In the genomic region with DNA sequence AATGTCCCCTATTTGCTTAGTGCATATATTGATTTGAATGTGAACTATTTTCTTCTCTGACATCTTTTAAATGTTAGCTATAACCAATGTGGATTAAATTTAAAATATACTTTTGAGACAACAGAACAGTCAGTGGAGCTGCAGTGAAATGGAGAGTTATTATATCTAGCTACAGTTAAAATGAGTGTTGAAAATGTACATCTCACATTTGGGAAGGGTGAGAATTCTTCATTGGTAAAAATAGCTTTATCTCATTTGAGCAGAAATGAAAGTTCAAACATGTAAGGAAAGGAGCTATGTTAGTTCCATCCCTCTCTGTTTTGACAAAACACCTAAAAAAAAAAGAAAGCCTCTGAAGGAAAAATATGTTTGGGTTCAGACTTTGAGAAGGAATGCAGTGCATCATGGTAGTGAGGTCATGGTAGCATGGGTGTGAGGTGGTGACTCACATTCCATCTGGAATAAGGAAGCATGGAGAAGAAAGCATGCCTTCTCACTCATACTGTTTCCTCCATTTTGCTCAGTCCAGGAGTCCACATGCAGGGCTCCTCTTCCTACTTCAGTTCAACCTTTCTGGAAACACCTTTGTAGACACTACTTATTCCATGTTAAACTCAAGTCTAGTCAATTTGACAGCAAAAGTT, we compare ENCODE assay signal across 12 mouse cellular contexts.
"Had no signal": no experiment of that assay in that cellular context is flagged by ENCODE, and none has a peak within 500 bp of the region (broad histone marks: within the 10 kb centered on the region; RNA-seq: fewer than 3 reads in every experiment).

No protein-coding gene starts in this region.

- H3K27me3 ChIP-seq: limb, embryonic 13.5 days; neural tube, embryonic 15.5 days had no signal

- H3K4me1 ChIP-seq: midbrain, embryonic 10.5 days; neural tube, embryonic 15.5 days had no signal

- H3K36me3 ChIP-seq: limb, embryonic 13.5 days; midbrain, embryonic 10.5 days; neural tube, embryonic 15.5 days had no signal

- H3K27ac ChIP-seq: layer of hippocampus, adult 2 months; limb, embryonic 13.5 days; liver, embryonic 14.5 days; midbrain, embryonic 10.5 days; neural tube, embryonic 15.5 days had no signal

- H3K4me3 ChIP-seq: layer of hippocampus, adult 2 months; limb, embryonic 13.5 days; midbrain, embryonic 10.5 days; myocyte; neural tube, embryonic 15.5 days had no signal

- DNase-seq: kidney, adult 18-20 months; kidney, postnatal 10 days; kidney, postnatal 4 days; lung, adult 18-20 months; midbrain, embryonic 14.5 days; thymus, postnatal 4 days had no signal
